Mouse (Mus musculus) heart, postnatal 0 days (tissue): Measurements from ENCODE around the gene Clk2.

Experiments
- CTCF ChIP-seq: IDR thresholded peaks from 2 replicates; pipeline ENCODE4 v1.5.1; 2016; ENCODE audit warnings: antibody characterized with exemption, control low read depth, low read depth
- EP300 ChIP-seq: IDR thresholded peaks from 2 replicates; pipeline ENCODE4 v1.6.1; 2016; ENCODE audit warnings: antibody characterized with exemption, low read depth

DNA sequence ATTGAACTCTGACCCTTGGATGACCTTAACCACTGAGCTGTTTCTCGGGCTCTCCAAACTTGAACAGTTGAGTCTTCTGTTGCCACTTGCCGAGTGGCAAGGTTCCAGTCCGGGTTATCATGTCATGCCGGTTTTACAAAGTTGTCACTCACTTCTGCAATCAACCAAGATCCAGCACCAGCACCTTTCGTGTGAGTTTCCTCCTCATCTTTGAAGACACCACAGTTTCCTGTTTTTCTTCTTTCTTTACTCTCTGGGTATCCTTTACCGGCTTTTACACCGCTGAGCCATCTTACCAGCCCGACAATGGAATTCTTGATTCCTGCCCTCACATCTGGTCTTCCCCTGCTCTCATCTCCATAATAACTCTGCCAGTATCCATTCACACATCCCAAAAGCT, 25.8 kb downstream of the Clk2 start:
- TF ChIP-seq CTCF (no peak), EP300 (no peak)
